Mouse (Mus musculus) MEL (cell line): ENCODE data around the gene Arntl.

ENCODE experiments used
- CTCF ChIP-seq, 3 experiments: IDR thresholded peaks in 2 of 3; conservative IDR thresholded peaks in 1 of 3; 2 replicates each; pipeline ENCODE4 v1.5.1; 2011 to 2012; ENCODE audit warnings: low read length in 3 of 3, low read depth in 2 of 3, mild to moderate bottlenecking in 2 of 3, improper control_type of control experiment in 1 of 3, inconsistent platforms in 1 of 3, mixed read lengths in 1 of 3, moderate library complexity in 1 of 3; ENCODE audit not compliant: control insufficient read depth in 1 of 3, insufficient read depth in 1 of 3, poor library complexity in 1 of 3, severe bottlenecking in 1 of 3
- EP300 ChIP-seq, 2 experiments: IDR thresholded peaks; 2 replicates each; pipeline ENCODE4 v1.6.1; 2011; ENCODE audit warnings: improper control_type of control experiment in 2 of 2, low read length in 2 of 2, low read depth in 1 of 2, mild to moderate bottlenecking in 1 of 2
- MAZ ChIP-seq: IDR thresholded peaks from 2 replicates; pipeline ENCODE4 v1.6.1; 2012; ENCODE audit warnings: low read depth, mild to moderate bottlenecking, inconsistent platforms, low read length, improper control_type of control experiment
- MYC ChIP-seq: IDR thresholded peaks from 2 replicates; pipeline ENCODE4 v1.6.1; 2011; ENCODE audit warnings: low read depth, mild to moderate bottlenecking, low read length, improper control_type of control experiment, moderate library complexity
- SMC3 ChIP-seq: IDR thresholded peaks from 2 replicates; pipeline ENCODE4 v1.6.1; 2011; ENCODE audit warnings: low read depth, low read length, improper control_type of control experiment
- TBP ChIP-seq: IDR thresholded peaks from 2 replicates; pipeline ENCODE4 v1.8.0; 2011; ENCODE audit warnings: low read depth, low read length, improper control_type of control experiment
- ZC3H11A ChIP-seq: IDR thresholded peaks from 2 replicates; pipeline ENCODE4 v1.6.1; 2012; ENCODE audit warnings: low read depth, mild to moderate bottlenecking, inconsistent platforms, low read length, improper control_type of control experiment
- ZNF384 ChIP-seq: IDR thresholded peaks from 2 replicates; pipeline ENCODE4 v1.6.1; 2012; ENCODE audit warnings: low read depth, mild to moderate bottlenecking, inconsistent platforms, low read length, improper control_type of control experiment

DNA sequence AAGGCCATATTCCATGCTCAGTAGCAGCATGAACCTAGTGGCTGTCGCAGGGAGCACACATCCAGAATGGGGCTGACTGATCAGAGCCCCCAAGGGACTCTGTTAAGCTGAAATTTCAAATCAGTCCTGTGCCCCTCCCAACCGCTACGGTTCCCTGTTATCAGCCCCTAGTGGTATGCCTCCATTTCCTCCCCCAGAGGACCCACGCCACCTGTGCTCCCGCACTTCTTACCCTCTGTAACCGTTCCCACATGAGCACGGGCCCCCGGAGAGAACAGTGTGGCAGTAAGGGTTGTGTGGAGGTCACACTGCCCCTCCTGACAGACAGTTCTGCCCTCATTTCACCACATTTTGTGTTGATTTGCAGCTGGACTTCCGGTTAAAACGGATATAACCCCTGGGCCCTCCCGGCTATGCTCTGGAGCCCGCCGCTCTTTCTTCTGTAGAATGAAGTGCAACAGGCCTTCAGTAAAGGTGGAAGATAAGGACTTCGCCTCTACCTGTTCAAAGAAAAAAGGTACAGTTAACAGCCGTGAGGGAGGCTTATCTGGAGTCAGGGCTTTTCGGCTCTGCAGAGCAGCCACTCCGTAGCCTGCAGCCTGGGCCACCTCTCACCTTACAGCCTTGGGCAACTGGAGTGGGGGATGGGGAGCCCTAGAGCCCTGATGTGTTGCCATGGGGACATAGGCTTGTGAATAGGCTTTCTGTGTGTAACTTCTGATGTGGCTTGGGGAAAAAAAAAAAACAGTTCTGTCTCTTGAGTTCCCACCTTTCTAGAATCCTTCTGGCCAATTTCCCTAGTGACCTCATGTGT lies 88.0 kb downstream of the Arntl start:
- no peak for TF ChIP-seq ZC3H11A
- TF ChIP-seq MYC, result no peak
- 0 out of 4 replicates have a peak, but pooled peaks of 1 of the 2 experiments have one; percentile 19 for TF ChIP-seq EP300 (IDR thresholded peaks at IDR 0.05; ENCODE audit: low read depth in 1 of 2, low read length in 2 of 2)
- TF ChIP-seq TBP, result no peak
- TF ChIP-seq MAZ, result no peak
- TF ChIP-seq CTCF (IDR thresholded peaks at IDR 0.05 in 2 of 3, conservative IDR thresholded peaks at IDR 0.05 in 1 of 3; ENCODE audit: control insufficient read depth in 1 of 3, insufficient read depth in 1 of 3, low read depth in 2 of 3, low read length in 3 of 3, poor library complexity in 1 of 3, severe bottlenecking in 1 of 3), result no peak
- no peak for TF ChIP-seq ZNF384
- no peak for TF ChIP-seq SMC3
